Mouse (Mus musculus) CH12F3 (cell line): ENCODE results near the gene Fmo6.

Experiments used
- in situ Hi-C: fragments of 300-500 bp; cut with MboI; formaldehyde crosslinking; loops from 2 replicates; pipeline ENCODE4 v1.14.3; 2020; ENCODE audit warnings: low sequenced_read_pairs

Fmo6 gene

GRCm38 (mm10) chr1:162914932-162915556 is 22.3 kb downstream of the Fmo6 start:
- in situ Hi-C loops, result no loop called here

- in situ Hi-C loops, result no loop called here
Measured at GRCm38 (mm10) chr1:162912085-162912484, 25.2 kb downstream of the Fmo6 start.

- in situ Hi-C loops, result no loop called here
Measured at GRCm38 (mm10) chr1:162901879-162902278, 35.4 kb downstream of the Fmo6 start.

GRCm38 (mm10) chr1:162897838-162898811 is 39.2 kb downstream of the Fmo6 start, which contains the start of gene Fmo2:
TSS of gene Fmo2 (minus strand) at chr1:162898726.
- in situ Hi-C loops, result loop anchor here (10.0 kb wide), 1 partner anchor 177 kb away; no protein-coding TSS in a partner anchor

- in situ Hi-C loops, result loop anchor here (10.0 kb wide), 1 partner anchor 179 kb away; no protein-coding TSS in a partner anchor
Measured at GRCm38 (mm10) chr1:162895900-162896299, 41.4 kb downstream of the Fmo6 start.

- in situ Hi-C loops, result loop anchor here (10.0 kb wide), 1 partner anchor 182 kb away; no protein-coding TSS in a partner anchor
Measured at GRCm38 (mm10) chr1:162893014-162893413, 44.3 kb downstream of the Fmo6 start.

GRCm38 (mm10) chr1:162891980-162892451 is 45.3 kb downstream of the Fmo6 start:
- in situ Hi-C loops, result loop anchor here (10.0 kb wide), 1 partner anchor 183 kb away; no protein-coding TSS in a partner anchor

- in situ Hi-C loops, result no loop called here
Measured at GRCm38 (mm10) chr1:162888646-162889045, 48.7 kb downstream of the Fmo6 start.

- in situ Hi-C loops, result no loop called here
Measured at GRCm38 (mm10) chr1:162887644-162888043, 49.7 kb downstream of the Fmo6 start.

- in situ Hi-C loops, result no loop called here
Measured at GRCm38 (mm10) chr1:162886138-162886816, 51.0 kb downstream of the Fmo6 start.

- in situ Hi-C loops, result no loop called here
Measured at GRCm38 (mm10) chr1:162882681-162883080, 54.6 kb downstream of the Fmo6 start.

- in situ Hi-C loops, result no loop called here
Measured at GRCm38 (mm10) chr1:162879595-162880369, 57.5 kb downstream of the Fmo6 start.

GRCm38 (mm10) chr1:162875091-162875490 is 62.2 kb downstream of the Fmo6 start:
- in situ Hi-C loops, result no loop called here

- in situ Hi-C loops, result no loop called here
Measured at GRCm38 (mm10) chr1:162871701-162872311, 65.5 kb downstream of the Fmo6 start.

- in situ Hi-C loops, result no loop called here
Measured at GRCm38 (mm10) chr1:162870978-162871377, 66.3 kb downstream of the Fmo6 start.

GRCm38 (mm10) chr1:162867396-162867795 is 69.9 kb downstream of the Fmo6 start:
- in situ Hi-C loops, result no loop called here
